ENCODE assay signal across 14 mouse cellular contexts in the genomic region with DNA sequence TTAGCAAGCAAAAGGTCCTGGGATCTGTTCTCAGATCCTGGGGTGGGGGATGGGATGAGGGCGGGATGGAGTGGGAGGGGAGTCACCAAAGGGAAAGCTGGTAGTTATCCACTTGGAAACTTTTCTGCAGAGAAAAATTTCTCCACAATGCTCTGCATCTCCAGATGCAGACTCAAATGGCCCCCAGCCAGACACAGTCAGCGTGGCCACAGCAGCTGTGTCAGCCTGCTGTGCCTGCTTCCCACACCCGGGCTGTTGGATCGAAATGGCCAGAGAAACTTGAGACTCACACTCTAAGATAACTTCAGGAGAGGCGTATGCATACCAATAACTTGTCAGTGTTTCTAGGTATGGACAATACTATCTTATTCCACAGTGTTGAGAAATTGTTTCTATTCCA. TPM values are rescaled to one million over a fixed set of nuclear protein-coding genes. Genes with fewer than 3 reads are reported as not detected.
A peak's percentile ranks its signal among the peaks of the same experiment; 100 is the strongest.
DNase-seq lines count a peak whose midpoint lies in the region; ATAC-seq and TF ChIP-seq lines count a peak whose summit lies in the region.
"Had no signal": no experiment of that assay in that cellular context is flagged by ENCODE, and none has a peak within 500 bp of the region (broad histone marks: within the 10 kb centered on the region; RNA-seq: fewer than 3 reads in every experiment).

No protein-coding gene starts in this region.

- H3K4me2 ChIP-seq in lung, embryonic 15.5 days = no peak overlapping the region
- no peak overlapping the region for H3K4me2 ChIP-seq in hindbrain, embryonic 14.5 days (replicated peaks)
- H3K4me2 ChIP-seq: midbrain, embryonic 12.5 days had no signal

- DNase-seq in lung, adult 2 months = no peak
- peak; percentile 81 for DNase-seq in gastrocnemius, postnatal 10 days
- DNase-seq in heart, postnatal 10 days = peak; percentile 78 to 81
- no peak for DNase-seq in midbrain, embryonic 10.5 days (ENCODE audit: low spot score)
- no peak for DNase-seq in hindbrain, embryonic 14.5 days (ENCODE audit: low spot score)
- DNase-seq: adrenal gland, postnatal 36 days; cerebellum, adult 9-11 months; left cerebral cortex, postnatal 4 days; spleen, adult 18-20 months had no signal

- H3K9me3 ChIP-seq in lung, embryonic 15.5 days = no peaks in the 10 kb centered on the region
- H3K9me3 ChIP-seq in midbrain, embryonic 10.5 days (replicated peaks) = no peaks in the 10 kb centered on the region
- H3K9me3 ChIP-seq in hindbrain, embryonic 14.5 days (ENCODE audit: control insufficient read depth, low read length) = no peaks in the 10 kb centered on the region
- H3K9me3 ChIP-seq: midbrain, embryonic 12.5 days had no signal

- H3K27ac ChIP-seq in lung, embryonic 15.5 days = peak overlapping the region; percentile 19; the same call in 1 of the 2 replicates
- peak overlapping the region; percentile 56; the same call in 1 of the 2 replicates for H3K27ac ChIP-seq in macrophage
- no peak overlapping the region for H3K27ac ChIP-seq in midbrain, embryonic 10.5 days (replicated peaks)
- no peak overlapping the region for H3K27ac ChIP-seq in hindbrain, embryonic 14.5 days
- H3K27ac ChIP-seq: midbrain, embryonic 12.5 days had no signal

- no peak for TF ChIP-seq POLR2A in lung, adult 2 months (IDR thresholded peaks at IDR 0.05; ENCODE audit: borderline replicate concordance, extremely low read depth, low read depth, low read length)

- ATAC-seq in lung, embryonic 15.5 days (ENCODE audit: borderline replicate concordance, extremely low read depth, low FRiP score, low TSS enrichment) = peak; percentile 78; the same call in 1 of the 2 replicates
- no peak for ATAC-seq in hindbrain, embryonic 14.5 days (ENCODE audit: low FRiP score)

- peaks cover 4% of the 10 kb centered on the region; the same call in 1 of the 2 replicates for H3K4me1 ChIP-seq in lung, embryonic 15.5 days
- H3K4me1 ChIP-seq in lung, adult 2 months (ENCODE audit: control insufficient read depth, insufficient read depth, low read length) = no peaks in the 10 kb centered on the region
- H3K4me1 ChIP-seq in midbrain, embryonic 10.5 days = 0 out of 2 replicates have a peak, but pooled peaks cover 6% of the 10 kb centered on the region
- 0 out of 2 replicates have a peak, but pooled peaks cover 5% of the 10 kb centered on the region for H3K4me1 ChIP-seq in hindbrain, embryonic 14.5 days (replicated peaks; ENCODE audit: control insufficient read depth, insufficient read depth, low read length)

- no peaks in the 10 kb centered on the region for H3K36me3 ChIP-seq in lung, embryonic 15.5 days
- H3K36me3 ChIP-seq in macrophage (ENCODE audit: inconsistent target) = no peaks in the 10 kb centered on the region
- H3K36me3 ChIP-seq in midbrain, embryonic 10.5 days = no peaks in the 10 kb centered on the region
- no peaks in the 10 kb centered on the region for H3K36me3 ChIP-seq in hindbrain, embryonic 14.5 days (replicated peaks; ENCODE audit: control insufficient read depth, insufficient read depth)
- H3K36me3 ChIP-seq: midbrain, embryonic 12.5 days had no signal

- 26% methylated on average over 5 of the region's 5 CpGs for WGBS in lung, embryonic 15.5 days
- 50% methylated on average over 5 of the region's 5 CpGs for WGBS in lung, adult 2 months
- 86% methylated on average over 5 of the region's 5 CpGs for WGBS in macrophage (ENCODE audit: missing documents)
- WGBS in midbrain, embryonic 10.5 days = 76% methylated on average over 5 of the region's 5 CpGs
- 68% methylated on average over 5 of the region's 5 CpGs for WGBS in hindbrain, embryonic 14.5 days

- TF ChIP-seq CTCF in lung, adult 2 months (IDR thresholded peaks at IDR 0.05; ENCODE audit: insufficient read depth, low read length) = no peak

- no peak overlapping the region for H3K9ac ChIP-seq in lung, embryonic 15.5 days
- no peak overlapping the region for H3K9ac ChIP-seq in hindbrain, embryonic 14.5 days
- H3K9ac ChIP-seq: midbrain, embryonic 12.5 days had no signal

- H3K79me2 ChIP-seq in macrophage (ENCODE audit: inconsistent target) = no peaks in the 10 kb centered on the region

- H3K4me3 ChIP-seq in lung, embryonic 15.5 days = no peak overlapping the region
- H3K4me3 ChIP-seq in lung, adult 2 months (replicated peaks; ENCODE audit: extremely low read depth, low read depth, low read length) = no peak overlapping the region
- no peak overlapping the region for H3K4me3 ChIP-seq in macrophage (ENCODE audit: inconsistent target)
- no peak overlapping the region for H3K4me3 ChIP-seq in midbrain, embryonic 10.5 days
- H3K4me3 ChIP-seq in hindbrain, embryonic 14.5 days (replicated peaks; ENCODE audit: low read length) = no peak overlapping the region
- H3K4me3 ChIP-seq: erythroblast, embryonic 14.5 days; midbrain, embryonic 12.5 days had no signal

- intact Hi-C loops in heart, postnatal 10 days (cut with DNase I) = loop anchor here (5.0 to 10.0 kb wide), 3 partner anchors 69 to 312 kb away; a partner anchor contains a TSS

- no peaks in the 10 kb centered on the region for H3K27me3 ChIP-seq in lung, embryonic 15.5 days
- H3K27me3 ChIP-seq in midbrain, embryonic 10.5 days (ENCODE audit: low read depth, poor library complexity, severe bottlenecking) = no peaks in the 10 kb centered on the region
- no peaks in the 10 kb centered on the region for H3K27me3 ChIP-seq in hindbrain, embryonic 14.5 days (ENCODE audit: control insufficient read depth, insufficient read depth, low read length)
- H3K27me3 ChIP-seq: midbrain, embryonic 12.5 days had no signal

RNA-seq across cellular contexts. Expression of a gene that starts 45.9 kb away (rescaled TPM):
- 37.9 and 42.2 TPM in 2 replicates for polyA plus RNA-seq in lung, embryonic 15.5 days (2015; fragmentation: Nextera tagmentation; extraction: Ambion mirVana)
- 22.4 and 36.3 TPM in 2 replicates for polyA plus RNA-seq in lung, adult 2 months (2012; rRNA removed)
- 10 to 100 TPM; 24.5 to 33.2 TPM for total RNA-seq in gastrocnemius, postnatal 10 days (2021)
- 10 to 100 TPM; 47.0 to 47.3 TPM for total RNA-seq in heart, postnatal 10 days (2021)
- 100 to 1,000 TPM; 293 to 540 (median 465) TPM for total RNA-seq in macrophage (2018; cell fraction: chromatin; rRNA removed)
- 100 to 1,000 TPM in 25 of 26 experiments, 10 to 100 TPM in 1; 99.8 to 140 (median 117) TPM for total RNA-seq in macrophage (2018; cell fraction: cytosol; rRNA removed)
- 100 to 1,000 TPM; 157 to 353 (median 230) TPM for total RNA-seq in macrophage (2018; cell fraction: nucleus; rRNA removed)
- polyA plus RNA-seq in macrophage (2018) = 73.9 to 104 TPM (median 84.9 TPM) in 3 replicates
- 12.3 and 13.3 TPM in 2 replicates for polyA plus RNA-seq in midbrain, embryonic 10.5 days (2016; fragmentation: Nextera tagmentation; extraction: Ambion mirVana)
- 26.3 and 27.5 TPM in 2 replicates for polyA plus RNA-seq in hindbrain, embryonic 14.5 days (2014; fragmentation: Nextera tagmentation; extraction: Ambion mirVana)

RNA-seq across cellular contexts. Expression of a gene that starts 46.2 kb away (rescaled TPM):
- not detected in 2 replicates for polyA plus RNA-seq in lung, embryonic 15.5 days (2015; fragmentation: Nextera tagmentation; extraction: Ambion mirVana)
- not detected in 2 replicates for polyA plus RNA-seq in lung, adult 2 months (2012; rRNA removed)
- total RNA-seq in gastrocnemius, postnatal 10 days (2021) = not detected
- not detected for total RNA-seq in heart, postnatal 10 days (2021)
- not detected for total RNA-seq in macrophage (2018; cell fraction: chromatin; rRNA removed)
- total RNA-seq in macrophage (2018; cell fraction: cytosol; rRNA removed) = not detected
- not detected for total RNA-seq in macrophage (2018; cell fraction: nucleus; rRNA removed)
- polyA plus RNA-seq in macrophage (2018) = not detected in 3 replicates
- not detected in 2 replicates for polyA plus RNA-seq in midbrain, embryonic 10.5 days (2016; fragmentation: Nextera tagmentation; extraction: Ambion mirVana)
- not detected in 2 replicates for polyA plus RNA-seq in hindbrain, embryonic 14.5 days (2014; fragmentation: Nextera tagmentation; extraction: Ambion mirVana)
- total RNA-seq: adrenal gland, postnatal 36 days; left cerebral cortex, postnatal 4 days had no signal
- polyA plus RNA-seq: erythroblast, embryonic 14.5 days; gonadal fat pad, adult 2 months; midbrain, embryonic 12.5 days had no signal

Comparison
In these comparisons a context has a peak if more than half of its experiments do, and no peak if none do; other contexts are left out.
1. H3K27ac ChIP-seq: peak in lung, embryonic 15.5 days (single experiment) and macrophage (single experiment); none in midbrain, embryonic 10.5 days (single experiment) and hindbrain, embryonic 14.5 days (single experiment).
2. DNase-seq: peak in gastrocnemius, postnatal 10 days (single experiment) and heart, postnatal 10 days (2 of 2); none in lung, adult 2 months (single experiment), midbrain, embryonic 10.5 days (single experiment) and hindbrain, embryonic 14.5 days (single experiment).